Mouse (Mus musculus): ENCODE data around the gene Hoxd4. TPM values are rescaled to one million over a fixed set of nuclear protein-coding genes. Genes with fewer than 3 reads are reported as not detected.

Gene Hoxd4
- total RNA-seq, 2 experiments from 2014 or later, result 1.4 to 2.7 TPM

GRCm38 (mm10) chr2:74691022-74691951 is 20.4 kb upstream of the Hoxd4 start, which contains the start of gene Hoxd10:
Hoxd10 (plus strand) TSS chr2:74691924.
- intact Hi-C loops (cut with DNase I; ENCODE audit: low total_unique reads), result no loop called here

GRCm38 (mm10) chr2:74691995-74692807 is 19.5 kb upstream of the Hoxd4 start:
- no peak for DNase-seq
- intact Hi-C loops (cut with DNase I; ENCODE audit: low total_unique reads), result no loop called here

More at GRCm38 (mm10) chr2:74691022-74691951, 20.4 kb upstream of the Hoxd4 start, which contains the start of gene Hoxd10:
- peak; percentile 84 for DNase-seq

- no peak for DNase-seq
- intact Hi-C loops (cut with DNase I; ENCODE audit: low total_unique reads), result no loop called here
Measured at GRCm38 (mm10) chr2:74692808-74693431, 18.8 kb upstream of the Hoxd4 start.

- intact Hi-C loops (cut with DNase I; ENCODE audit: low total_unique reads), result no loop called here
- DNase-seq, result no peak
Measured at GRCm38 (mm10) chr2:74693432-74693827, 18.3 kb upstream of the Hoxd4 start.

GRCm38 (mm10) chr2:74694066-74694465 is 17.7 kb upstream of the Hoxd4 start:
- intact Hi-C loops (cut with DNase I; ENCODE audit: low total_unique reads), result no loop called here
- no peak for DNase-seq

- intact Hi-C loops (cut with DNase I; ENCODE audit: low total_unique reads), result no loop called here
- no peak for DNase-seq
Measured at GRCm38 (mm10) chr2:74695383-74695782, 16.3 kb upstream of the Hoxd4 start.

- intact Hi-C loops (cut with DNase I; ENCODE audit: low total_unique reads), result no loop called here
- DNase-seq, result no peak
Measured at GRCm38 (mm10) chr2:74695813-74696430, 15.8 kb upstream of the Hoxd4 start.

GRCm38 (mm10) chr2:74696442-74697335 is 15.0 kb upstream of the Hoxd4 start:
- intact Hi-C loops (cut with DNase I; ENCODE audit: low total_unique reads), result no loop called here
- DNase-seq, result no peak

- intact Hi-C loops (cut with DNase I; ENCODE audit: low total_unique reads), result no loop called here
- peak; percentile 77 for DNase-seq
Measured at GRCm38 (mm10) chr2:74697567-74698121, 14.1 kb upstream of the Hoxd4 start, which contains the start of gene Hoxd9. Hoxd9 (plus strand) TSS chr2:74697727.

- no peak for DNase-seq
- intact Hi-C loops (cut with DNase I; ENCODE audit: low total_unique reads), result no loop called here
Measured at GRCm38 (mm10) chr2:74698201-74699052, 13.3 kb upstream of the Hoxd4 start.

GRCm38 (mm10) chr2:74699053-74699430 is 12.7 kb upstream of the Hoxd4 start:
- intact Hi-C loops (cut with DNase I; ENCODE audit: low total_unique reads), result no loop called here
- no peak for DNase-seq

GRCm38 (mm10) chr2:74699664-74700545 is 11.8 kb upstream of the Hoxd4 start:
- intact Hi-C loops (cut with DNase I; ENCODE audit: low total_unique reads), result loop anchor here (5.0 kb wide), 3 partner anchors 267 to 612 kb away; no protein-coding TSS in a partner anchor

GRCm38 (mm10) chr2:74700546-74701112 is 11.1 kb upstream of the Hoxd4 start:
- intact Hi-C loops (cut with DNase I; ENCODE audit: low total_unique reads), result loop anchor here (5.0 kb wide), 3 partner anchors 267 to 612 kb away; no protein-coding TSS in a partner anchor
- no peak for DNase-seq

More at GRCm38 (mm10) chr2:74699664-74700545, 11.8 kb upstream of the Hoxd4 start:
- DNase-seq, result no peak

GRCm38 (mm10) chr2:74701949-74702819 is 9.5 kb upstream of the Hoxd4 start:
- intact Hi-C loops (cut with DNase I; ENCODE audit: low total_unique reads), result loop anchor here (5.0 kb wide), 3 partner anchors 265 to 610 kb away; no protein-coding TSS in a partner anchor

GRCm38 (mm10) chr2:74702820-74703219 is 8.9 kb upstream of the Hoxd4 start:
- intact Hi-C loops (cut with DNase I; ENCODE audit: low total_unique reads), result loop anchor here (5.0 kb wide), 3 partner anchors 264 to 609 kb away; no protein-coding TSS in a partner anchor

More at GRCm38 (mm10) chr2:74701949-74702819, 9.5 kb upstream of the Hoxd4 start:
- no peak for DNase-seq

More at GRCm38 (mm10) chr2:74702820-74703219, 8.9 kb upstream of the Hoxd4 start:
- no peak for DNase-seq

All from gastrocnemius, postnatal 14 days (tissue).